Mouse (Mus musculus) lung, postnatal 0 days (tissue): Measurements from ENCODE around the gene Camta1.

Experiments used
- CTCF ChIP-seq: IDR thresholded peaks from 2 replicates; pipeline ENCODE4 v1.5.1; 2016; ENCODE audit warnings: antibody characterized with exemption, mild to moderate bottlenecking
- EP300 ChIP-seq: IDR thresholded peaks from 2 replicates; pipeline ENCODE4 v1.6.1; 2016; ENCODE audit warnings: antibody characterized with exemption, mild to moderate bottlenecking, control low read depth

DNA sequence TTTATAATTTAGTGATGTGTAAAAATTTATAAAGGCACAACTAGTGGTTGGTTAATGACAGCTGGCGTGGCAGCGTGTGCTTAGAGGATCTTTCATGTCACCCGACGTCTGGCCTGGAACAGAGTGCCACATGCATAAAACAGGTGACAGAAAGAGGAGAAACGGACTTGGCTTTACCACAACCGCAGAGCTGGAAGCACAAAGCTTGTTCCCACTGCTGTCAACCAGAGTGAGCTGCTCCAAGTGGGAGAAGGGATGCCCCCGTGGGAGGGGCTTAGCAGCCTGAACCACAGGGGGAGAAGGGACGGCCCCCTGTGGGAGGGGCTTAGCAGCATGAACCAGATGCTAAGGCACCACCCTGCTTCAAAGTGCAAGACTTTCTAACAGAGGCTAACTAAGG is 452.9 kb downstream of the Camta1 start:
- TF ChIP-seq CTCF (no peak), EP300 (no peak)
